Mouse (Mus musculus) ES-E14 (cell line): ENCODE measurements around the gene Gstp2.

Experiments used
- CHD2 ChIP-seq: IDR thresholded peaks from 2 replicates; pipeline ENCODE4 v1.6.1; 2014; ENCODE audit warnings: mild to moderate bottlenecking, low read depth, low read length, inconsistent platforms
- HCFC1 ChIP-seq: IDR thresholded peaks from 2 replicates; pipeline ENCODE4 v1.6.1; 2012; ENCODE audit warnings: low read length, inconsistent platforms, borderline replicate concordance; ENCODE audit not compliant: insufficient read depth
- ZC3H11A ChIP-seq: IDR thresholded peaks from 2 replicates; pipeline ENCODE4 v1.6.1; 2012; ENCODE audit warnings: low read depth, mild to moderate bottlenecking, inconsistent platforms, low read length, borderline replicate concordance
- ZNF384 ChIP-seq: IDR thresholded peaks from 2 replicates; pipeline ENCODE4 v1.6.1; 2012; ENCODE audit warnings: low read depth, low read length, inconsistent platforms

GRCm38 (mm10) chr19:4033298-4033697 is 12.5 kb downstream of the Gstp2 start:
- TF ChIP-seq ZC3H11A (no peak), ZNF384 (no peak), HCFC1 (no peak), CHD2 (no peak)
